Mouse (Mus musculus) hindbrain, embryonic 10.5 days (tissue): ENCODE results near the gene Neurod6. TPM values are rescaled to one million over a fixed set of nuclear protein-coding genes. Genes with fewer than 3 reads are reported as not detected.
"Not testable (repeated sequence)": the region's sequence is repeated elsewhere in the genome, so short reads cannot be mapped to it uniquely, and the experiment has no call there.

Experiments used
- DNase-seq: peaks from one replicate; pipeline ENCODE4 v3.0.0-alpha.2; 2017; ENCODE audit warnings: low spot score
- H3K27ac ChIP-seq: fragments of 300-500 bp; sonication (generic); 2 replicates; pipeline ENCODE4 v1.5.1; 2016; ENCODE audit warnings: mild to moderate bottlenecking, moderate library complexity
- H3K27me3 ChIP-seq: fragments of 300-500 bp; sonication (generic); 2 replicates; pipeline ENCODE4 v1.6.1; 2016; ENCODE audit warnings: mild to moderate bottlenecking; ENCODE audit not compliant: poor library complexity, insufficient read depth, severe bottlenecking
- H3K36me3 ChIP-seq: fragments of 300-500 bp; sonication (generic); 2 replicates; pipeline ENCODE4 v1.6.1; 2016; ENCODE audit warnings: mild to moderate bottlenecking, moderate library complexity
- H3K4me1 ChIP-seq: fragments of 300-500 bp; sonication (generic); replicated peaks from 2 replicates; pipeline ENCODE4 v1.6.1; 2016; ENCODE audit warnings: mild to moderate bottlenecking
- H3K4me3 ChIP-seq: fragments of 300-500 bp; sonication (generic); 2 replicates; pipeline ENCODE4 v1.5.1; 2016; ENCODE audit warnings: mild to moderate bottlenecking, moderate library complexity
- H3K9me3 ChIP-seq: fragments of 300-500 bp; sonication (generic); 2 replicates; pipeline ENCODE4 v1.6.1; 2016; ENCODE audit warnings: mild to moderate bottlenecking, moderate library complexity
- WGBS: fragments of 180-500 bp; shearing (Covaris S2); methylation state at CpG from one replicate; pipeline ENCODE4 v1.1.7; 2016; 5-methylcytosine and 5-hydroxymethylcytosine counted together
- polyA plus RNA-seq: library from polyadenylated mRNA; unstranded; fragments of >200 nt; fragmentation: Nextera tagmentation; extraction: Ambion mirVana; gene quantifications from 2 replicates; pipeline ENCODE4 v1.2.1, GENCODE M21; 2016

Neurod6 gene
- 0.07 TPM in 1 of 2 replicates, not detected in the other for polyA plus RNA-seq

DNA sequence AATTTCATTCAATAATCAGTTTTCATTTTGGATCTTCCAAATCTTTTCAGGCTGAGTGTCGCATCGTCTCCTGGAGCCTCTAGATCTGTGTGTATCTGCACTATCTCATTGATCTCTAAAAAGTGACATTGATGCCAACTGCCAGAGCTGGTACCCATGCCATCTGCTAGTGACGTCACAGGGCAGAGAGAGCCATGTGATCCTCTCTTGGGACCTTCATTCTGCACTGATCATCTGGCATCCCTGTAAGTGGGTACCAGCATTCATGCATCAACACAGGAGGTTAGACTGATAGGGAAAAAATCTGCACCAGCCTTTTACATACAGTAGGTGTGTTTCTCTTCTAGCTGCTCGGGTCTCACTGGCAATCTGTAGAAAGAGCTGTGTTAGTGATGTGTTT is at the start of gene Neurod6:
Gene Neurod6 (minus strand): TSS at position 290 of the 400 bp plus-strand sequence.
- Histone ChIP-seq H3K9me3 (no peaks in the 10 kb centered on the region), H3K27me3 (peaks cover 32% of the 10 kb centered on the region), H3K27ac (no peak within 1 kb of the TSS), H3K4me1 (peaks cover 15% of the 10 kb centered on the region), H3K36me3 (no peaks in the 10 kb centered on the region), H3K4me3 (no peak within 1 kb of the TSS)
- WGBS = 78% methylated on average over 4 of the region's 4 CpGs
- no peak for DNase-seq

DNA sequence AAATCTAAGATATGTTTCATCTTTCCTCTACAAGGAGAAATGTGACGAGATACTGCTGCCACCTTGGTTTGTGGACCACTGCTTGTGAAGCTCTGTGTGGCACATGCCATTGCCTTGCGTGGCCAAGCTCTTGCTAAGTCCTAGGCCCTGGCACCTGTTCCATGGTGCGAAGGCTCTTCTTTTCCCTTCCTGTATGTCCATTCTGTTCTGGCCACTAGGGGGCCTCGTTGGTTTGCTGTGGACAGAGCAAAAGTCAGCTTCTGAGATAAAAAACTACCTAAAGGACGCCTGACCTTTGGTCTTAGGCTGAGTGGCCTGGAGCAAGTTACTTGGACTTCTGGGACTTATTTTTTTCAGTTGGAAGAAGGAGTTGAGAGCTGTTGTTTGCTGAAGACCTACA is 36.1 kb upstream of the Neurod6 start:
- no peak overlapping the region for H3K27ac ChIP-seq
- H3K4me3 ChIP-seq = no peak overlapping the region
- WGBS = 33% methylated on average over 5 of the region's 5 CpGs
- H3K9me3 ChIP-seq = no peaks in the 10 kb centered on the region
- peak; percentile 77 for DNase-seq
- no peaks in the 10 kb centered on the region for H3K27me3 ChIP-seq
- no peaks in the 10 kb centered on the region for H3K4me1 ChIP-seq
- H3K36me3 ChIP-seq = no peaks in the 10 kb centered on the region

DNA sequence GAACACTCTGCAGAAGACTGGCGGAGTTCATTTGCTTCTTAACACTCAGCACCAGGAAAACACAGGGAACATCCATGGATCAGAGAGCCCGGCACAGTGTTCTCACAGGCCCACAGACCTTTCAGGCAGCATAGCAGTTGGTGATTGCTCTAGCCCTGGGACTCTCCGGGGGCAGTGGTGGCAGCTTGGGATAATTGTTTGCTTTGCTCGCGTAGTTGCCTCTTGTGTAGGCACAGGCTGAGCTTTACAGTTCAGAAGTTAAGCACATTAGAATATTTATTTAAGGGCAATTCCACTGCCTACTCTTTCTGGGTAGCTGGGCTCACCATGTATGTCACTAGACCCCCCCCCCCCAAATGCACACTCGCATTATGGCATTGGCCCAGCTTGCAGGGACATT is 34.4 kb upstream of the Neurod6 start:
- Histone ChIP-seq H3K27ac (no peak overlapping the region), H3K4me1 (no peaks in the 10 kb centered on the region), H3K9me3 (no peaks in the 10 kb centered on the region), H3K36me3 (no peaks in the 10 kb centered on the region), H3K27me3 (no peaks in the 10 kb centered on the region), H3K4me3 (no peak overlapping the region)
- no peak for DNase-seq
- 86% methylated on average over 6 of the region's 6 CpGs for WGBS

DNA sequence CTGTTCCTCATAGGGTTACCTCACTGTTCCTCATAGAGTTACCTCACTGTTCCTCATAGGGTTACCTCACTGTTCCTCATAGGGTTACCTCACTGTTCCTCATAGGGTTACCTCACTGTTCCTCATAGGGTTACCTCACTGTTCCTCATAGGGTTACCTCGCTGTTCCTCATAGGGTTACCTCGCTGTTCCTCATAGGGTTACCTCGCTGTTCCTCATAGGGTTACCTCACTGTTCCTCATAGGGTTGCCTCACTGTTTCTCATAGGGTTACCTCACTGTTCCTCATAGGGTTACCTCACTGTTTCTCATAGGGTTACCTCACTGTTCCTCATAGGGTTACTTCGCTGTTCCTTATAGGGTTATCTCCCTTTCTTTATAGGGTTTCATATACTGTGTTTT is 29.9 kb upstream of the Neurod6 start:
- H3K4me1 ChIP-seq, H3K9me3 ChIP-seq, H3K27me3 ChIP-seq, H3K27ac ChIP-seq, H3K4me3 ChIP-seq, H3K36me3 ChIP-seq, DNase-seq: not testable (repeated sequence)
- WGBS = 87% methylated on average over 4 of the region's 4 CpGs

DNA sequence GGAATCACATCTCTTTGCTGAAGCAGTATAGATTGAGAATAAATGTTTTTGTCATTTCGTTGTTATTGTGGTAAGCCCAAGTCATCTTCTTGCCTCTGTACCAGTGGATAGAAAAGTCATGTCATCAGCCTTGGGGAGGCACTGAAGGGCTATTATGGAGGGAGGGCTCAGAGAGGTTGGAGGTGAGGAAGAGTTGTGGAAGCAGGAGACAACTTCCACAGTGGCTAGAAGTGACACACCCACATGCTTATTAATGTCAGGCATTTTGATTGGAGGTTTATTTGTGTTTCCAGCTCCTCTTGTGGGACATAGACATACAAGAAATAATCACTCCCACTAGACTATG is 23.7 kb upstream of the Neurod6 start:
- H3K27ac ChIP-seq = no peak overlapping the region
- no peaks in the 10 kb centered on the region for H3K4me1 ChIP-seq
- H3K27me3 ChIP-seq = no peaks in the 10 kb centered on the region
- H3K9me3 ChIP-seq = no peaks in the 10 kb centered on the region
- no peak overlapping the region for H3K4me3 ChIP-seq
- WGBS = 87% methylated on average over 1 of the region's 1 CpGs
- no peak for DNase-seq
- no peaks in the 10 kb centered on the region for H3K36me3 ChIP-seq

DNA sequence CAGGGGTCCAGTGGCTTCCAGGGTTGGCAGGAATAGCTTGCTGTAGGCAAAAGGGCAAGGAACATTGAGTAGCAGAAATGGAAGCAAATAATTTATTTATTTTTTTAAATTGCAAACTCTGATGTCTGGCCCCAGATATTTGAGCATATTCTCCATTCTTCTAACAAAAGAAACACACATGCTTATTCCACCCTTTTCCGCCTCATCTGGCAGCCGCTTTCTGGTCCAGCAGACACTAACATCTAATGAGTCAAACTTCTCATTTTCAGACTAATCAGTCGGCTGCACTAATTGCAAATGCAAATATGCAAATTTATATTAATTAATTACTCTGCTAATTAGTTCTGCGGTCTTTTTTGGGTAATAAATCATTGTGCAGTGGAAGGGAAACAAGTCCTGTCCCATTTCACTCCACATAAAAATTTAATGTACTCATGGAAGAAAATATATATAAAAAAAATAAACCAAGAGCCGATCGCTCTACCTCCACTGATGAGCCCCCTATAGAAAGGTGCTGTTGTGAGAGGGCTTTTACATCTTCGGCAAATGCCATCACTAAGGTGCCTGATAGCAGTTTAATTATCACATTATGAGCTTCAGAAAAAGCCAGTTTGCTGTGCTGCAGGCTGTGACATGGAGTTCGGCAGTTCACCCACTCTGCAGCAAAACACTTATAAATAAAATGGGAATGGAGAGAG is 23.1 kb upstream of the Neurod6 start:
- H3K27me3 ChIP-seq = no peaks in the 10 kb centered on the region

DNA sequence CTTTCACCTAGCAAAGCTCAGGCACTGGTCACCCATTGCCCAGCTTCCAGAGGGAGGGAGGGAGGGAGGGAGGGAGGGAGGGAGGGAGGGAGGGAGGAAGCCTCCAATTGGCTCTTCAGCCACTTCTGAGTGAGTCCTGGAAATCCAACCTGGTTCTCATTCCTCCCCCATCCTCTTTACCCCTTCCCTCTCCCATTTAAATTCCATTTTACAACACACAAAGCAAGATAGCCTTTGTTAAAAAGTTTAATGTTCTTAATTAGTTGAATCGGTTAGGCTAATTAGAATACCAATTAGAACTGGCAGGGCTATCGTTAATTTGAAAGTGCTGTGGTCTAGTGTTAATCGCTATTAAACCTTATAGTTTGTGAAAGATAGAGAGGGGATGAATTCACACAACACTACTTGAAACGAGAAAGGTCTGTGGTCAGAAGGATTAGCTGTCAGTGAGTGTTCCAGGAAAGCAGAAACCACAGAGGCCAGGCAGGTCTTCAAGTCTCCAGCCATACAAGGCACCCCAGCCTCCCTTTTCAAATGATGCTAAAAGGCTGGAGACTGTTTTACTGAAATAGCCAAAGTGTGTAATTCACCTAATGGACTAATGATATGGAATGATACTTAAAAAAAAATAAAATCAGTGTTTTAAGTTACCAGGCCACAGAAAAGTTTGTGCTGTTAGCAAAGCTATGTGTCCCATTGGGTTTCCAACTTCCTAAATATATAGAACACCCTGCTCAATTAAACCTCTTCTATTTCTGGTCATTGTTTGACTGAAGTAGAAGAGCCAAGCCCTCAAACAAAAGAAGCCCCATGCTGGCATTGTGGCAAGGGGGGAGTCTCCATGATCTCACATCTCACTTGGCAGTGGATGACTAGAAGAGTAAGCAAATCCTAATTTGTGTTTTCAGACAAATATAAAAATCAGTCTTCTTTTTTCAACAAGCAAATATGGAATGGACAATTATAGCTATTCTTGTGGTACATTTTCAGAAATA is 19.6 kb upstream of the Neurod6 start:
- DNase-seq = no peak
- H3K27me3 ChIP-seq = no peaks in the 10 kb centered on the region
- no peaks in the 10 kb centered on the region for H3K36me3 ChIP-seq
- WGBS = 58% methylated on average over 4 of the region's 4 CpGs
- H3K9me3 ChIP-seq = no peaks in the 10 kb centered on the region
- no peak overlapping the region for H3K4me3 ChIP-seq
- no peak overlapping the region for H3K27ac ChIP-seq
- no peaks in the 10 kb centered on the region for H3K4me1 ChIP-seq

More for the DNA sequence above, 23.1 kb upstream of the Neurod6 start:
- WGBS = 92% methylated on average over 8 of the region's 8 CpGs
- Histone ChIP-seq H3K9me3 (no peaks in the 10 kb centered on the region), H3K4me1 (no peaks in the 10 kb centered on the region), H3K4me3 (no peak overlapping the region), H3K36me3 (no peaks in the 10 kb centered on the region), H3K27ac (no peak overlapping the region)
- no peak for DNase-seq

DNA sequence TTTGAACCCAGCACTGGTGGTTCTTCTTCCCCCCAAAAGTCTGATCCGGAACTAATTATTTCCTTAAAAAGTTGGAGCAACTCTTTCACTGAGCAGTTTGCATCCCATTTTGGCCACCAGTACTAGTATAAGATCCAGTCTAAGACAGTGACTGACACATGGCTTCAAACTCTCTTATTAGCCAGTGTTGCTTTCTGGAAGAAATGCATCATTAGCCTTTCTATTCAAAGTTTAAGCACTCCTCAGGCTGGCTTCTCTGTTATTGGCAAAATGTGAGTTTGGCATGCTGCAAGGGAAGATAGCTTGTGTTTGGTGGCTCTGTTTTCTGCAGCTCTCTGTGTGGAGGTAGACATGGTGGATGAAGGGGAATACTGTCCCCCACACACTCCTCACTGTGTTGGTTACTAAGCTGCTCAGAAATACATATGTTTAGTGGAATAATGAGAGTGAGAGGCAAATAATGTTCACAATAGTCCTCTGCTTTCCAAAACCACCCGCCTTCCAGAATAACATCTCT is 9.0 kb upstream of the Neurod6 start:
- Histone ChIP-seq H3K4me1 (no peaks in the 10 kb centered on the region), H3K27me3 (no peaks in the 10 kb centered on the region), H3K4me3 (no peak overlapping the region), H3K36me3 (no peaks in the 10 kb centered on the region), H3K27ac (no peak overlapping the region), H3K9me3 (no peaks in the 10 kb centered on the region)
- WGBS = 93% methylated on average over 2 of the region's 2 CpGs
- DNase-seq = no peak

DNA sequence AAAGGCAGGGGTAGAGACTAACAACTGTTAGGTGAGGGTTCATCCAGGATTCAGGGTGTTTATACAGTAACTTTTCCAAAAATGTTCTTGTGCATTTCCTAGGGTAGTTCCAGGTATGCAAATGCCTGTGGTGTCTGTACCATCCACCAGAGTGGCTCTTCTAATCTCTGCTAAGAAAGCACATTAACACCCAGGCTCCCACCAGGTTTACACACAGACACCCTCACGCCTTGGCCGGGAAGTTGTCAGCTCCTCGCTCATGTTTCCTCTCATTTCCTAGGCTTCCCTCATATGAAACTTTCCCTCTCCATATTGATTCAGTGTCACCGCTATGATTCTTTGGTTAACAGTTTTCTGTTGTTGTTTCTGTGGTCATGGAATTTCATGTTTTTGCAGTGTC is 2.4 kb upstream of the Neurod6 start:
- no peak for DNase-seq
- H3K27me3 ChIP-seq = peaks cover 8% of the 10 kb centered on the region
- H3K4me1 ChIP-seq = peaks cover 3% of the 10 kb centered on the region; the same call in 1 of the 2 replicates
- no peaks in the 10 kb centered on the region for H3K36me3 ChIP-seq
- no peak overlapping the region for H3K27ac ChIP-seq
- H3K9me3 ChIP-seq = no peaks in the 10 kb centered on the region
- 84% methylated on average over 4 of the region's 4 CpGs for WGBS
- no peak overlapping the region for H3K4me3 ChIP-seq

DNA sequence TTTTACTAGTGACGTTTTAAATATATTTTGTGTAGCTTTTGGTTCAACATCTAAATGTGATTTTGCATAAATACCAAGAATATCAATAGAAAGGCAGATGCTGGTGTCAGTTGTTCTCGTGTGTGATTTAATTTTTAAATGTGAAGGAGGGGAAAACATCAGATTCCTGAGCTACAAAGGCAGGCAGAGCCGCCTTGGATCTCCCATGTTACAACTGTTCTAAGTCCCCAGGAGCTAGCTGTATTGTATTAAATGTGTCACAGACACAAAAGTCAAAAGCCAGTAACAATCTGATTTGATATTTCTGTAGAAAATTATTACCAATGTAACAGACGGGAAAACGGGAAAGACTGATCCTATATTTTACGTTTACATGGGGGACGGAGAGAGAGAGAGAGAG is 1.8 kb upstream of the Neurod6 start:
- no peak overlapping the region for H3K4me3 ChIP-seq
- H3K4me1 ChIP-seq = peaks cover 3% of the 10 kb centered on the region; the same call in 1 of the 2 replicates
- DNase-seq = no peak
- H3K27ac ChIP-seq = no peak overlapping the region
- peaks cover 15% of the 10 kb centered on the region for H3K27me3 ChIP-seq
- WGBS = 77% methylated on average over 7 of the region's 7 CpGs
- H3K36me3 ChIP-seq = no peaks in the 10 kb centered on the region
- no peaks in the 10 kb centered on the region for H3K9me3 ChIP-seq

DNA sequence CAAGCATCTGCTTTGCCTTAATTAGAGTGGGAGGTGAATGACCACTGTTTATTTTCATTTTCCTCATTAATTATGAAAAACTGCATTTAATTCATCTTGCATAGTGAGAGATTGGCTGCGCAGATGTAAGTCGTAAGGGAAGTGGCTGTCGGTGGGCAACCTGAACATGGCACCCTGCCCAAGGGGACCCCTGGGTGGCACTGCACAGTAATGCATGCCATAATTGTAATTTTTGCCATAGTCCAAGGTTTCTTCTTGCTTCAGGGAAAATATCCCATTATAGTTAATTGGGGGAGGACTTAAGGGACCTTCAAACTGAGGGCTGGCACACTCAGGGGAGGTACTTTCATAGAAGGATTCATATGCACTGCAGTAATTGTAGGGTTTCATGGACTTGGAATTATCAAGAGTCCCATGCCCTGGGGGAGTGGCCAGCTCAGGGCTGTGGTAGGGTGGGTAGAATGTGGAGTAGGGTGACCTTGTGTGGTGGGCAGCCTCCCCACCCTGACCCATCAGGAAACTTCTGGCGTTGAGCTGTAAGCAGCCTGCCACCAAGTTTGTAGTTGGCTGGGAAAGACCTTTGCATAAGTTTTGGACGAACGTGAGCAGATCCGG is 2.4 kb downstream of the Neurod6 start:
- no peak for DNase-seq
- WGBS = 89% methylated on average over 7 of the region's 7 CpGs
- H3K27me3 ChIP-seq = peaks cover 37% of the 10 kb centered on the region
- H3K4me1 ChIP-seq = peaks cover 15% of the 10 kb centered on the region
- H3K36me3 ChIP-seq = no peaks in the 10 kb centered on the region
- H3K27ac ChIP-seq = no peak overlapping the region
- no peaks in the 10 kb centered on the region for H3K9me3 ChIP-seq
- no peak overlapping the region for H3K4me3 ChIP-seq

DNA sequence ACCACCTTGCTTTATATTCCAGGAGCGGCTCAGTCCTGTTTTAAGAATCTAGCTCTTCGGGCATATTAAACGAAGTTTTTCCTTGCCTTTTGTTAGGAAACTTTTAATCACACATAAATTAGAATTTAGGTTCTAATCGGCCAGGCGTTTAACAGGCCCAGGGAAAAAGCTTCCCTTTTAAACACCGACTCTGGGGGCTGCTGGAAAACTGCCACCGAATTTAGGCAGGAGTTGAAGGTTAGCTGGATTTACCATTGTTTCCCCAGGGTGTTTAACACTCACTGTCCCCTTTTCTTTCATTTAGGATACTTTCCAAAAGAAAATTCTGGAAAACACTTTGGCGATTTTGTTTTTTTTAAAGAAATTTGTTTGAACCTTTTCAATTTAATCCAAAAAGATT is 3.7 kb downstream of the Neurod6 start:
- WGBS = 22% methylated on average over 8 of the region's 8 CpGs
- Histone ChIP-seq H3K36me3 (no peaks in the 10 kb centered on the region), H3K9me3 (no peaks in the 10 kb centered on the region), H3K27me3 (peaks cover 37% of the 10 kb centered on the region), H3K27ac (peak overlapping the region; percentile 70), H3K4me3 (peak overlapping the region; percentile 56), H3K4me1 (peaks cover 15% of the 10 kb centered on the region)
- DNase-seq = no peak
